Mouse (Mus musculus): Measurements from ENCODE around the gene Myo3b.
"Not testable (repeated sequence)": the region's sequence is repeated elsewhere in the genome, so short reads cannot be mapped to it uniquely, and the experiment has no call there.

Myo3b gene

DNA sequence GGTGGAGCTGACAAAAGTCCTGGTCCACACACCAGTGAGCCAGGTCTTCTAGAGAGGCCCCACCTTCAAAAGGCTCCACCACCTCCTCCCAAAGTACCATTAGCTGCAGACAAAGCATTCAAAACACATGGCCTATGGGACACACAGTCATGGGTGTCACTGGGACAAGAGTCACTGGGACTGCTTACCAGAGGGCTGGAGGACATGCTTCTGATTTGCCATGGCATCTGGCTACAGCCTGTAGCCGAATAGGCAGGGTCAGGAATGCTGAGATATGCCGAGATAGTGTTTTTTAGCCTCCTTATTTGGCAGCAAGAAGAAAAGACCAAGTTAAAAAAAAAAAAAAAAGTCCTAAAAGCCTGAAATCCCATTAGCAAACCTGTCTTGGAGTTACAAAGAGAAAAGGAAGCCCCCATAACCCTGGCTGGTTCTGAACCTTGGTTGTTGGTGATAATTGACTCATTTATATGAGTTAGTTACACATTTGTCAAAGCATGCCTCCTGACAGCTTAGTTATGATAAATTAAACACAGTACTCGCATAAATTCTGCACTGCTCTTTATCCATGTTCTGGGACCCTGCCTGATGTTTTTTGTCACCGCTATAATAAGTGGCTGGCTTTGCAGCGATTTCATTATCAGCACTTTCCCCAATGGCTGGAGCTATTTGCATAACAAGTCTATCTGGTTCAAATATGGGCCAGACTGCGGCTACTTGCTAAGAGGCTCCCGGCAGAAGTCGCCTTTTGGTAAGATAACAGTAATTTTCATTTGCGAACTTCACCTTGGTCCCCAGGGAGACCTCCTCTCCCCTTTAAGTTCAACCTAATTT is 156.7 kb downstream of the Myo3b start:
- DNase-seq (ENCODE audit: low spot score in 2 of 2) = no peak

DNA sequence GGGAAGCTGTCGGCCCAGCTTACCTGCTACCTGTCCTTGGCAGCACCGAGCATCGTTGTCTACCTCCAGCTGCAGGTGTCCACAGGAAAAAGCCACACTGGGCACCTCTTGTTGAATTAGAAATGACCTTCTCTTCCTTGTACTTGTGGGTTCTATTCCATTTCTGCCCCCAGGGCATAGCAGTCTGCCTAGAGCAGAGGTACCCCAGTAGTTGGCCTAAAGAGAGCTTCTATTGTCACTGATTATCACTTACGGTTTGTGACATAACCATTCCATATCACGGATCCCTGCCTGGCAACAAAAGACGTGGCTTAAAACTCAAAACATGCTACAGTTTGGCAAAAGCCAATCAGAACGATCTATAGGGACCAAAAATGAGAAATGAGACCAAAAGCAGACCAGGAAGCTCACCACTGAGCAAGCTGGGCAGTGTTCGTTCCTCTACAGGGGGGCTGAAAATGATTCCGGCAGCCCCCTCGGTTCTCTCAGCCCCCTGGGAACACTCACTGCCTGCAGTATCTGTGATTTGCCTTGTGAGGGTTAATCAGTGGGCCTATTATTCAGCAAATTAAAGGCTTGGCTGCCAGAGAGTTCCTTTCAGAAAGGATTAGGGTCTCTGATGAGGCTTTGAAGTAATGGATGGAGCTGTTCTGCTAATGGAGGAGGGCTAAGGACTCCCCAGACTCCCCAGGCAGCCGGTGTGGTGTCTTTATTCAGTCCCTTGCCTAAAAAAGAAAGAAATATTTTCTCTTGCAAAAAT is 163.1 kb downstream of the Myo3b start:
- no peak for DNase-seq (ENCODE audit: low spot score in 2 of 2)

DNA sequence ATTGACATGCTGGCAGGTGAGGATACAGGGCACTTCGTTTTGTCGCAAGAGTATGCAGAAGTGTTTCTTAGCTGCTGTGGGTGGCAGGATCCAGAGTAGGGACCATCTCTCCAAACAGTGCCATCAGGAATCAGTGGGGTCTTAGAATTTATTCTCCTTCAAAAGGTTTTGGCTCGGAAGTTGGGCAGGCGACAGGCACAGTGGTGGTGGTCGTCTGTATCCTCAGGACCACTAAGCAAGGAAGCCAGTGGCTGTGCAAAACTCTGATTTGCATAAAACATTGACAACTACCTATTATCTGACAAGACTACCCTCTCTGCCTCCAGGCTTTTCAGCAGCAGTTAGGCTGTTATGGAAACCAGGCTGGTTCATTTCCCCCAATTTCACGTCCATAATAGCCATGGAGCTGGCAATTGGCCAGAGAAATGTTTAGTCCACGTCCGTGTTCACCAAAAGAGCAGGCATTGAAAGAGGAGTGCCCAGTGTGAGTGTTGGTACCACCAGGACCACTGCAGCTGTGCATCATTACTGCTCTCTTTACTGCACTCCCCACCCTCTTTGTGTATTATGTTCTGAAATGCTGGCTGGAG is 163.7 kb downstream of the Myo3b start:
- no peak for DNase-seq (ENCODE audit: low spot score in 2 of 2)

DNA sequence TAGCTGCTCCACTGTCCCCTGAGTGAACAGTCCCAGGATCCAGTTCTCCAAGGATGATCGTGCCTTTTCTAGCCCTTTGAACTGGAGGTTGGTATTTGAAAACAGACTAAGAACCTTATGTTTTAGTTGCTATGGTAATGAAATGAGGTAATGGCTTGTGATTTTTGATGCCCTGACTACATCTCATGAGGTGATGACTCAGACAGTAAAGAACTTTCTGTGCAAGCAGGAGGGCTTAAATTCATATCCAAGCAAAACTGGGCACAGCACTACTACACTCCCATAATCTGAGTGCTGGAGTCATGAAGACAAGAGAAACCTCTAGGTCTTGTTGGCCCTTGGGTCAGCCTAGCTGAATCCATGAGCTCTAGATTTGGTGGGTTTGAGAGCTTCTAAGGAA is 169.5 kb downstream of the Myo3b start:
- DNase-seq (ENCODE audit: low spot score in 2 of 2) = no peak

DNA sequence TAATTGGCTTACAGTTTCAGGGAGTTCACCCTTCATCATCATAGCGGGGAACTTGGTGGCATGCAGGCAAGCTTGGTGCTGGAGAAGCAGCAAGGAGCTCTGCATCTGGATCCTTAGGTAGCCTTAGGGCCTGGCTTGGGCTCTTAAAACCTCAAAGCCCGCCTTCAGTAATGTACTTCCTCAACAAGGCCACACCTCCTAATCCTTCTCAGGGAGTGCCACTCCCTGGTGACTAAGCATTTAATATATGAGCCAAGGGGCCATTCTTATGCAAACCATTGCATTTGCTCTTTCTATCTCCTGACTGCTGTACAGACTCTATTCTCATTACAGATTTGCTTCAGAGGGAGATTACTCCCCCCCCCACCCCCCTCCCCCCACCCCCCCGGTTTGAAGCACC is 170.9 kb downstream of the Myo3b start:
- DNase-seq (ENCODE audit: low spot score in 2 of 2) = no peak

DNA sequence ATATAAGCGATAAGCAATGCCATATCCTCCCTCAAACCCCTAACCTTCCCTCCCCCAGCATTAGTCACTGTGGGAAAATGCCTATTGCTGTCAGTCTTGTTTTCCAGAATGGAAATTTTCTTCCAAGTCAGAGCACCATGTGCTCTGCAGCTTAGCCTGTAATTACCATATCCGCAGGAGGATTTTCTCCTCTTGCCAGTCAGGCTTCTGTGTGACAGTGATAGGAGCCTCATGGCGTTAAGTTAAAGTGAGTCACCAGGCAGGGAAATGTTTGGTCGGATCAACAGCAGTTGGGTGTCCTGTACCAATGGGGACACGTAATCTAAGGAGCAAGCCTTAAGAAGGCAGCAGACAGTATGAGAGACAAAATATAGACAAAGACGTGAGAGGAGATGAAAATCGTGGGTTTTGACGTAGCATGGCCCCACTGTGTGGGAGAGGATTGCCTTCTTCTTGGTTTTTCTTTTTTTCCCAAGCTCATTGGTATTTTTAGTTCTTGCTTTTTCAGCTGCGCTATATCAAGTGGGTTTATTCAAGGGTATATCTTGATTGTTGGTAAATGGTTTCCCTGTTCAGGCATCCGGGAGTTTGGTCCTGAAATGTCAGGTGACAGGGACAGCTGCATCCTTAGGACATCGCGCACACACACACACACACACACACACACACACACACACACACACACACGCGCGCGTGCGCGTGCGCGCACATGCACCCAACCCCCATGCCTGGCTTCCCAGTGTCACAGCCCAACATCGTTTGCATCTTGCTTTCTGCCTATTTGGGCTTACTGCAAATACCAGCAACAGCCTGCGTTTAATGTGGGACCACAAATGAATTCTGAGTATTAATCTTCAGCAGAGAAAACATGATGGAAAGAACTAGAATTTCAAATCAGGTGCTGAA is 171.8 kb downstream of the Myo3b start:
- DNase-seq (ENCODE audit: low spot score in 2 of 2) = no peak

DNA sequence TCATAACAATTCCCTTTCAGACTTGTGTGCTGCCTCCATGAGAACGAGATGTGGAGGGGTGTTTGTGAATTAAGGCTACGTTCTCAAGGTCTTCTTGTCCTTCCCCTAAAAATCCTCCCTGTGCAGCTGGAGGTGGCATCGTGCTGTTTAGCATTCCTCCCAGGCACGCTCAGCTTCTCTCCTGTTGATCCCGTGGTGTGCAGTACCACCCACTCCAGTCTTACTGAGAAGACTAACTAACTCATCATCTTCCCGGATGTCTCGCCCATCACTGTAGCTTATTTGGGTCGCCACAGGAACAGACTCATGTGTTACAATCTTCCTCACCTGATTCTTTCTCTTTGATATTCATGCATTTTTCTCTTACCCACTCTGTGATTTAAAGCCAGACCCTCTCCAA is 175.5 kb downstream of the Myo3b start:
- no peak for DNase-seq (ENCODE audit: low spot score in 2 of 2)

DNA sequence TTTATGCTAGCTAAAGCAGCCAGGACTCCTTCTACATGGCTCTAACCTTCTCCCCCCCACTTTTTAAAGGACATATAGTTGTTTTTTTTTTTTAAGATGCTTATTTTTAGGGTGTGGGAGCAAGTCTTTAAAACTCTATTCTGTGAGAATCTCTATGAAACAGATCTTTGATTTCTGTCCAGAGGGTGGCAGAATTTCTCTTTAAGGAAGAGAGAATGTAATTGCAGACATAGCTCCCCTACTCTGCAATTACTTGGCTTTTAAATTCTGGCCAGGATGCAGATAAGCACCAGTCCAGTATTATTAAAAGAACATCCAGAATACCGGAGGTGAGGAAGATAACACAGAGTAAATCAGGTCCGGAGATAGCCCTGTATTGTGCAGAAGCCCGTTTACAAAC is 178.9 kb downstream of the Myo3b start:
- no peak for DNase-seq (ENCODE audit: low spot score in 2 of 2)

DNA sequence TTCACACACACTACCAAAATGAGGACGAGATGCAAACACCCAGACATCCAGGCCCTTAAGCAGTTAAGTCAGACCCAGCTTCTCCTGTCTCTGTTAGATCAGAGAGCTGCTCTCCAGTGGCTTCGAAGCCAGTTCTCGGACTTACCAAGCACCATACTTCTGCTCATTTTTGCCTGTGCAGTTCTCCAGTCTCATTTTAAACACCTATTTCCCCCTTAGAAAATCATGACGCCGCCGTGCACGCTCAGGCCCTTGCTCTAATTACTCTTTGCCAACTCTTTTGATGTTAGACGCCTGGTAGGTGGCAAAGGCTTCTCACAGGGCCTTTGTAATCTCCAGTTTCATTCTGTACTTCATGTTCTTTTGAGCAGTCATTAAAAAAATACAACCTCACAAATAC is 179.5 kb downstream of the Myo3b start:
- no peak for DNase-seq (ENCODE audit: low spot score in 2 of 2)

DNA sequence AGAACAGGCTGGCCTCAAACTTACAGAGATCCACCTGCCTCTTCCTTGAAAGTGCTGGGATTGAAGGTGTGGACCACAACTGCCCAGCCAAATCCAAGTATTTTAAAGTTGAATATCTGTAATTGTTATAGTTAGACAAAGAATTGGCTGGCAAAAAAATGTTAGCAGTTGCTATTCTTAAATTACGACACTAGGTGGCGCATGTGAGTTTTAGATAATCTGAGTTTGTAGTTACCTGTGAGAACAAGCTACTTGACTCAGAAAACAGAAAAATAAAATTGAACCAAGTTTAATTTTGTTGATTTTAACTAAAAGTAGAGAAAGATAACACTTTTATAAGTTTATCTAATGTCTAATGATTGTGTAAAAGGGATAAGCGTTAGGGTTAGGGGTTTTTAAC is 187.8 kb downstream of the Myo3b start:
- no peak for DNase-seq (ENCODE audit: low spot score in 2 of 2)

DNA sequence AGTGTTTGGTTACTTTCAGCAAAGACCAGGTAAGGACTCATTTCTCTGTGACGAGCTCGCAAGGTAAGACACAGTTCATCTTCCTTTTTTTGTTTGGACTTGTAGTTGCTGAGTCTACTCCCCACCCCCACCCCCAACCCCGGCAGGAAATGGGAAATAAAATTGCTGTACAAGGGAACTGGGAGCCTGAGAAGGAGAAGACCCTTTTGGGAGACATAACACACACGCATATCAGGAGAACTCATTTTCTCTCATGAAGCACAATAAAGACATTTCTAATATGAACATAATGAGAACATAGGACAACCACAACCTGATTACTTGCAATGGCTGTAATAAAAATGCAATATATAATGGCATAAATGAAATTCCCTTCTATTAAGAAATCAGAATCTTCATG is 195.5 kb downstream of the Myo3b start:
- not testable (repeated sequence) for DNase-seq (ENCODE audit: low spot score in 2 of 2)

DNA sequence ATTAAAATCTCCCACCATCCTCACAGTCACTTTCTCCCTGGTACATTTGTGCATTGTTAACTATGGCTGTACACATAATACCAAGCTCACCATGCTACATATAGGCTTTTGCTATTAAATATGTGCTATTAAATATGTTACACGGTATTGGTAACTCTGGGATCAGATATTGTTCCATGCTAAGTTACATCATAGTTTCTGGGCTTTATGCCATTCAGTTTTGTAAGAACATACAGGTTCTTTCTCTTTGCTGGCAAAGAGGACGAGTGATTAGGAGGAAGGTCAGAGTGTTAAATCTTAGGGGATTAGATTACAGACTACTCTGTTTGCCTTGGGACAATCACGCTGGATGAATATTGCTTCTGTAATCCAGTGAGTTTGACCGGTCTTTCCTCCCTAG is 207.1 kb downstream of the Myo3b start:
- DNase-seq (ENCODE audit: low spot score in 2 of 2) = no peak

DNA sequence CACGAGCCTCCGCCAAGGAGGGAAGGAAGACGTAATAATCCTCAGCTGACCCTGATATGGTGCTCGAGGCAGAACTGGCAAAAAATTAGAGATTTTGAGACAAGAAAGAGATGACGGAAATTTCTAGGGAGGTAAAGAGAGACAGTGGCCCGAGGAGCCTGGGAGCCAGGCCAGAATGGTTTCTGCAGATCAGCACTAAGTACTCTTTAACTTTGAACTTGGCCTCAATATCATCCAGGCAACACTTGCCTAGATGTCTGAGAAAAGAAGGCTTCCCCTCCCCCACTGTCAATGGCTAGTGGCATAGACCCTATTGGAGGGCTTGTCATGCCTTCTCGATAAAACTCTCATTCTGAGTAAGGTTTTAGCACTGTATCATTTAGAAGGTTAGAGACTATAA is 209.7 kb downstream of the Myo3b start:
- no peak for DNase-seq (ENCODE audit: low spot score in 2 of 2)

DNA sequence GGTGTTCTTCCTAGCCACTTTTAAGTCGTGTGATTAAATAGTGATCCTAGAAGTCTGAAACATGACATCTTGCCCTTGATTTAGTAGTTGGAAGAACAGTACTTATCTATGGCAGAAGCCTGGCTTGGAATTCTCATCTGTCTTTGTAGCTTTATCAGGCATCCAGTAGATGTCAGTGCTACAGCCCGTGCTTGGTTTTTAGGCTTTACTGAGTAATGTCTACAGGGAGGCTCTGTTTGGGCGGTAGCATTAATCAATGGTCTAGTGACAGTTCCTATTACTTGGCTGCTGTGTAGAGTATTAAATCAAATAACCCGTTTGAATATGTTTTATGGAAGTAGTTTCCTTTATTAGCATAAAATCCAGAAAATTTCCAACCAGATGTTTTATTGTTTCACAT is 210.9 kb downstream of the Myo3b start:
- no peak for DNase-seq (ENCODE audit: low spot score in 2 of 2)

DNA sequence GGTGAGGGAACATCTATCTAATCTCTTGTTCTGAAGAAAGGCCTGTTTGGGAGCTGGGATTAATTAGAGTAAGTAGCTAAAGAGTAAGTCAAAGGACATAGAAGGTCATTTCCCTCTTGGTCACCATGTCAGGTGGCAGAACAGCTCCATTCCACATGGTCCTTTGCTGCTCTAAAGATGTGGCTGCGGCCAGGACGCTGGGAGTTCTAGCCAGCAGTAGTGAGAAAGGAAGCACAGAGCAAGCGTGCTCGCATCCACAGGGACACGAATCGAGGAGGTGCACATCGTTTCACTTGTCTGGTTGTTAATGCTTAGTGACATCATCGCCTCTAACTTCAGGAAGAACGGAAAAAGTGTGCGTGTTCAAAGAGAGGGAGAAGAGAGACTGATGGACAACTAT is 212.3 kb downstream of the Myo3b start:
- no peak for DNase-seq (ENCODE audit: low spot score in 2 of 2)

DNA sequence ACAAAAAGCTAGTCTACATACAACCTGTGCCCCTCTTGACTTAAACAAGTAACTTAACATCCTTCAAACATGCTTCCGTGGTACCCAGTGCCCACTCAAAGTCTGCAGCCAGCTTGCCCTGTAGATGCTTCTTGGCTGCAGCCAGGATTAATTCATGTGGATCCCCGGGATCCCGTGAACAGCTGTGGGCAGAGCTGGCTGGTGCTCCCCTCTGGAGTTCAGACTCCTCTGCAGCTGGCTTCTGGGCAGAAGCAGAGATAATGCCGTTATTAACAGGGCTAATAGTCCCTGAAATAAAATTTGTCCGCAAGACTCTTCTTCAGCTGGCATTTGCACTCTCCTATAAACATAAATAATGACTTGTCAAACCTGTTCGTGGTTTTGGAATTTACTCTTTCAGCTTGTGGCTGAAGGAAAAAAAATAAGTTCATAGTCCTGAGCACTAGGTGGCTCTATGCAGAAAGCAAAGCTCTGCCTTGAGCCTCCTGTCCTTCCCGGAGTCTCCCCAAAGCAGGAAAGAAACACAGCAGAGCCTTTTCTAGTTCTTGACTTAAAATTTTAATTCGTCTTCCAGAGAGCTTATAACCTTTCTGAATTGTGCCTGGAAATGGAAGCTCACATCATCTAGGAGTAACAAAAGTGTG is 220.6 kb downstream of the Myo3b start:
- DNase-seq (ENCODE audit: low spot score in 2 of 2) = no peak

DNA sequence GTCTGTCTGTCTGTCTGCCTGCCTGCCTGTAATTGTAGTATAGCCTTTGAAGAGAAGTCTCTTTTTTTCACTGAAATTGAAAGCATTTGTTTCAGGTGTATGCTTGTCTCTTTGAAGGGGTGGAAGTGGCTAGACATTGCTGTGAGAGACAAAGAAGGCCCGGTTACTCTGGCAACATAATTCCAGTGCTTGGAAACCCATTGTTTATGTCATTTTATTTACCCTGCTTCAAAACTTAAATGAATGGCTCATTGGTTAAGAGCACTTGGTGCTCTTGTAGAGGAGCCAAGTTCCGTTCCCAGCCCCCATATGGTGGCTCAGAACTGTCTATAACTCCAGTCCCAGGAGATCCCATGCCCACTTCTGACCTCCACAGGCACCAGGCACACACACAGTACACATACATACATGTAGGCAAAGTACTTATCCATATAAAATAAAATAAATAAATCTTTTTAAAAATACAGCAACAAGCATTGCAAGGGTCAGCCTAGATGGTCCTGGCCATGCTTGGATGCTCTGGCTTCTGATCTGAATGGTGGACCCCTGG is 221.8 kb downstream of the Myo3b start:
- no peak for DNase-seq (ENCODE audit: low spot score in 2 of 2)

DNA sequence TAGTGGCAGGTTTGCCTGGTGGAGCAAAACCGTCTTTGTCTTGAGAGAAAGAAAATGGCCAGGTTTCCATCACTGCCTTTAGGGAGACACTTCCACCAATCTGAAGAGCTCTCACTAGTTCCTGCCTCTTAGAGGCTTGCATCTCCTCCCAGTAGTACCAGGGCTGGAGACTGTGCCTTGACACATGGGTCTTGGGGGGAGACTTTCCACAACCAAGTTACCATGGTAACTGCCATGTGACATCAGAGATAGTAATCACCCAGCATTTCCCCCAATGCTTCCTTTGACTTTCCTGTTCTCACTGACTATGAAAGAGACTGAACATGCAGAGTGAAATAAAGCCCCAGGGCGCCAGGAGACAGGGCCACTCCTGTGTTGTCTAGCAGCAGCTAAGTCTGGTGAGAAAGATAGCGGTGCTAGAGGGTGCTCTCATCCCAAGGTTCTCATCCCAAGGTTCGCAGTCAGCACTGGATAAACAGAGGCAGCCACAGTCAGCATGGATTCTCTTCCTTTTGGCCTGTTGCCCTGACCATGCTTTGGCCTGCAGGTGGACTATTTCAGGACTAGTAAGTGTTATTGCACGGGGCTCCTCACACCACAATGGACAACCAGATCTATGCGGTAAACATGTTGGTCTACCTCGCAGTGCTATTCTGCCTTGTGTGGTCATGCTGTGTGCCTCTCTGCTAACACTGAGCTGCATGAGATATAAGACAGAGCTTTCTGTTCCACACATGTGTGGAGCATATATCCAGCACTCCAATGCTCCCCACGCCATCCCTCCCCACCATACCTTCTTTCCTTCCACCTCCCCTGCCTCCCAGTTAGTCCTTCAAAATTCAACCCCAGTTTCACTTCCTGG is 223.0 kb downstream of the Myo3b start:
- DNase-seq (ENCODE audit: low spot score in 2 of 2) = no peak

DNA sequence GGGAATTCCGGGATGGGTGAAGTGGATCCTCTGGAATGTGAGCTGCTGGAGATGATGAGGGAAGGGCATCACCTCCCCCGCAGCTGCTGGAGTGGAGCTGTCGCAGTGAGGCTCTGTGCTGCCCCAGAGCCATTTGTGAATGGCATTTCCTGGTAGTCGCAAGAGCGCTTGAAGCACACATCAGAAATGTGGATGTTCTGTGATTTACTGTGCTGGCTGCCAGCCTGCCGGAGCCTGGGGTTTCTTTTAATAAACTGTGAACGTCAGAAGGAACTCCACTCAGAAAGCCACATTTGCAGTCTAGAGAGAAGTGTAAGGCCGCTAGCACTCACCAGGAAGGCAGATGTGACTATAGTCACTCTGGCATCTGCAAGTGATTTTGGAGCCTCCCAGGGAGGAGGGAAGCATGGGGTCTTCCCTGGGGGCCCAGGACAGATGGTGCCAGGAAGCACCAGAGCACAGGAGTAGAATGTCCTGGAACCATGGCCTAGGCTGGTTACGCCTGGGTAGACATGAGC is 223.7 kb downstream of the Myo3b start:
- DNase-seq (ENCODE audit: low spot score in 2 of 2) = no peak
